Mouse (Mus musculus): ENCODE measurements around the gene Hspb8.

GRCm38 (mm10) chr5:116367923-116368322 is 54.7 kb downstream of the Hspb8 start:
- TF ChIP-seq CTCF (IDR thresholded peaks at IDR 0.05; ENCODE audit: control insufficient read depth, insufficient read depth, low read length) (no peak), POLR2A (IDR thresholded peaks at IDR 0.05; ENCODE audit: borderline replicate concordance, control insufficient read depth, low read depth, low read length) (no peak)

Measured in bone marrow, adult 2 months (tissue).